In genomic region chr2:26474789-26475504, GRCm38 (mm10) we compare ENCODE assay signal across 8 mouse cellular contexts. TPM values are rescaled to one million over a fixed set of nuclear protein-coding genes. Genes with fewer than 3 reads are reported as not detected.
DNase-seq lines count a peak whose midpoint lies in the region; ATAC-seq lines count a peak whose summit lies in the region.

No protein-coding gene starts in this region.

- H3K4me2 ChIP-seq in embryonic facial prominence, embryonic 12.5 days (replicated peaks) = no peak overlapping the region
- no peak overlapping the region for H3K4me2 ChIP-seq in limb, embryonic 12.5 days
- no peak overlapping the region for H3K4me2 ChIP-seq in midbrain, embryonic 11.5 days

- no peak overlapping the region for H3K4me3 ChIP-seq in embryonic facial prominence, embryonic 12.5 days
- no peak overlapping the region for H3K4me3 ChIP-seq in limb, embryonic 12.5 days (replicated peaks)
- H3K4me3 ChIP-seq in midbrain, embryonic 11.5 days (ENCODE audit: low read depth, low read length) = no peak overlapping the region

- peaks cover 91% of the 10 kb centered on the region for H3K36me3 ChIP-seq in embryonic facial prominence, embryonic 12.5 days
- peaks cover 98% of the 10 kb centered on the region for H3K36me3 ChIP-seq in limb, embryonic 12.5 days
- peaks cover 80% of the 10 kb centered on the region for H3K36me3 ChIP-seq in midbrain, embryonic 11.5 days (ENCODE audit: control insufficient read depth, insufficient read depth, low read length)

- 0 out of 2 replicates have a peak, but pooled peaks cover 7% of the 10 kb centered on the region for H3K4me1 ChIP-seq in embryonic facial prominence, embryonic 12.5 days
- H3K4me1 ChIP-seq in limb, embryonic 12.5 days (replicated peaks) = peaks cover 13% of the 10 kb centered on the region; the same call in 1 of the 2 replicates
- peaks cover 31% of the 10 kb centered on the region for H3K4me1 ChIP-seq in midbrain, embryonic 11.5 days (ENCODE audit: control insufficient read depth, insufficient read depth, low read length)

- 34% methylated on average over 9 of the region's 9 CpGs for WGBS in embryonic facial prominence, embryonic 12.5 days
- WGBS in limb, embryonic 12.5 days = 61% methylated on average over 9 of the region's 9 CpGs
- WGBS in midbrain, embryonic 11.5 days = 53% methylated on average over 9 of the region's 9 CpGs

- no peaks in the 10 kb centered on the region for H3K27me3 ChIP-seq in embryonic facial prominence, embryonic 12.5 days
- H3K27me3 ChIP-seq in limb, embryonic 12.5 days = no peaks in the 10 kb centered on the region
- H3K27me3 ChIP-seq in midbrain, embryonic 11.5 days (ENCODE audit: control insufficient read depth, insufficient read depth, low read length) = no peaks in the 10 kb centered on the region

- peak; percentile 36 for DNase-seq in NIH3T3 (ENCODE audit: low read depth)
- DNase-seq in heart, postnatal 36 days = peak; percentile 70 to 74
- DNase-seq in midbrain, embryonic 11.5 days (ENCODE audit: low spot score, missing footprints) = no peak
- DNase-seq in thymus, postnatal 25 days = no peak
- DNase-seq in layer of hippocampus, adult 9-10 months (ENCODE audit: low spot score) = no peak
- no peak for DNase-seq in natural killer cell, adult 2 months (ENCODE audit: low spot score in 2 of 2)

- H3K9me3 ChIP-seq in embryonic facial prominence, embryonic 12.5 days = no peaks in the 10 kb centered on the region
- H3K9me3 ChIP-seq in limb, embryonic 12.5 days = no peaks in the 10 kb centered on the region
- H3K9me3 ChIP-seq in midbrain, embryonic 11.5 days (ENCODE audit: control insufficient read depth, low read length) = no peaks in the 10 kb centered on the region

- H3K27ac ChIP-seq in embryonic facial prominence, embryonic 12.5 days = 0 out of 2 replicates have a peak overlapping the region, but pooled peaks have one; percentile 55
- peak overlapping the region; percentile 59 for H3K27ac ChIP-seq in limb, embryonic 12.5 days
- H3K27ac ChIP-seq in midbrain, embryonic 11.5 days (ENCODE audit: low read depth, low read length) = peak overlapping the region; percentile 13; the same call in 1 of the 2 replicates

- intact Hi-C loops in heart, postnatal 36 days (cut with DNase I) = loop anchor here (1.0 to 2.0 kb wide), 2 partner anchors 12 to 86 kb away; no protein-coding TSS in a partner anchor

- 0 out of 2 replicates have a peak overlapping the region, but pooled peaks have one; percentile 5 for H3K9ac ChIP-seq in embryonic facial prominence, embryonic 12.5 days
- H3K9ac ChIP-seq in limb, embryonic 12.5 days (replicated peaks) = no peak overlapping the region
- H3K9ac ChIP-seq in midbrain, embryonic 11.5 days (ENCODE audit: low read length) = no peak overlapping the region

- no peak for ATAC-seq in embryonic facial prominence, embryonic 12.5 days (ENCODE audit: insufficient number of reproducible peaks, insufficient read depth, low FRiP score, low TSS enrichment)
- no peak for ATAC-seq in limb, embryonic 12.5 days (ENCODE audit: insufficient number of reproducible peaks, insufficient read depth, low FRiP score, low TSS enrichment, low read depth)
- no peak; the same call in 1 of the 2 replicates for ATAC-seq in midbrain, embryonic 11.5 days (ENCODE audit: low FRiP score)

RNA-seq across cellular contexts. Expression of gene Sec16a, which starts 29.9 kb away (rescaled TPM):
- polyA plus RNA-seq in embryonic facial prominence, embryonic 12.5 days (2016; fragmentation: Nextera tagmentation; extraction: Ambion mirVana) = 26.2 and 28.3 TPM in 2 replicates
- total RNA-seq in heart, postnatal 36 days (2021) = 10 to 100 TPM; 36.9 to 39.1 TPM
- 25.6 and 33.0 TPM in 2 replicates for polyA plus RNA-seq in limb, embryonic 12.5 days (2016; fragmentation: Nextera tagmentation; extraction: Ambion mirVana)
- polyA plus RNA-seq in midbrain, embryonic 11.5 days (2014; fragmentation: Nextera tagmentation; extraction: Ambion mirVana) = 28.2 and 29.8 TPM in 2 replicates

RNA-seq across cellular contexts. Expression of gene Notch1, which starts 41.5 kb away (rescaled TPM):
- polyA plus RNA-seq in embryonic facial prominence, embryonic 12.5 days (2016; fragmentation: Nextera tagmentation; extraction: Ambion mirVana) = 16.4 and 20.3 TPM in 2 replicates
- total RNA-seq in heart, postnatal 36 days (2021) = 10 to 100 TPM; 29.5 to 34.0 TPM
- polyA plus RNA-seq in limb, embryonic 12.5 days (2016; fragmentation: Nextera tagmentation; extraction: Ambion mirVana) = 13.7 and 14.0 TPM in 2 replicates
- polyA plus RNA-seq in midbrain, embryonic 11.5 days (2014; fragmentation: Nextera tagmentation; extraction: Ambion mirVana) = 40.8 and 47.5 TPM in 2 replicates

Comparison
In these comparisons a context has a peak if more than half of its experiments do, and no peak if none do; other contexts are left out.
1. DNase-seq: peak in NIH3T3 (single experiment) and heart, postnatal 36 days (2 of 2); none in midbrain, embryonic 11.5 days (single experiment), thymus, postnatal 25 days (single experiment), layer of hippocampus, adult 9-10 months (single experiment) and natural killer cell, adult 2 months (0 of 2).
2. Peak in every context shown above with its lines, with median percentiles within 50 percentile points of each other: H3K27ac ChIP-seq.